Mouse (Mus musculus): Measurements from ENCODE around the gene Cd81.

Gene Cd81

GRCm38 (mm10) chr7:143052626-143053007 is at the start of gene Cd81:
Gene Cd81, plus strand, starts transcription at chr7:143052739.
- peak; percentile 82 for DNase-seq (ENCODE audit: low read depth)

- DNase-seq (ENCODE audit: low read depth): peak; percentile 92
Observed at GRCm38 (mm10) chr7:143004727-143005343, 47.7 kb upstream of the Cd81 start, which contains the start of gene Tspan32. Gene Tspan32, plus strand, starts transcription at chr7:143005046.

GRCm38 (mm10) chr7:143005344-143006096 is 47.0 kb upstream of the Cd81 start:
- peak; percentile 88 for DNase-seq (ENCODE audit: low read depth)

- peak; percentile 58 for DNase-seq (ENCODE audit: low read depth)
Observed at GRCm38 (mm10) chr7:143006097-143006755, 46.3 kb upstream of the Cd81 start.

GRCm38 (mm10) chr7:143006756-143007598 is 45.6 kb upstream of the Cd81 start:
- DNase-seq (ENCODE audit: low read depth): no peak

GRCm38 (mm10) chr7:143007599-143008369 is 44.8 kb upstream of the Cd81 start:
- DNase-seq (ENCODE audit: low read depth): peak; percentile 96

GRCm38 (mm10) chr7:143008370-143008926 is 44.1 kb upstream of the Cd81 start:
- peak; percentile 92 for DNase-seq (ENCODE audit: low read depth)

GRCm38 (mm10) chr7:143008996-143009665 is 43.4 kb upstream of the Cd81 start:
- peak; percentile 55 for DNase-seq (ENCODE audit: low read depth)

GRCm38 (mm10) chr7:143009996-143010395 is 42.5 kb upstream of the Cd81 start:
- DNase-seq (ENCODE audit: low read depth): peak; percentile 80

- no peak for DNase-seq (ENCODE audit: low read depth)
Observed at GRCm38 (mm10) chr7:143011226-143011625, 41.3 kb upstream of the Cd81 start.

- no peak for DNase-seq (ENCODE audit: low read depth)
Observed at GRCm38 (mm10) chr7:143012230-143012875, 40.2 kb upstream of the Cd81 start.

- DNase-seq (ENCODE audit: low read depth): no peak
Observed at GRCm38 (mm10) chr7:143013420-143014178, 38.9 kb upstream of the Cd81 start.

GRCm38 (mm10) chr7:143014862-143015659 is 37.5 kb upstream of the Cd81 start:
- DNase-seq (ENCODE audit: low read depth): no peak

- DNase-seq (ENCODE audit: low read depth): no peak
Observed at GRCm38 (mm10) chr7:143015755-143016423, 36.6 kb upstream of the Cd81 start.

- no peak for DNase-seq (ENCODE audit: low read depth)
Observed at GRCm38 (mm10) chr7:143016424-143017142, 36.0 kb upstream of the Cd81 start.

- DNase-seq (ENCODE audit: low read depth): no peak
Observed at GRCm38 (mm10) chr7:143017181-143017580, 35.4 kb upstream of the Cd81 start.

- DNase-seq (ENCODE audit: low read depth): no peak
Observed at GRCm38 (mm10) chr7:143020040-143020439, 32.5 kb upstream of the Cd81 start.

Measured in induced T-regulatory cell, adult 2 months (primary cell).